Mouse (Mus musculus) hindbrain, embryonic 14.5 days (tissue): ENCODE data around the gene Gin1. TPM values are rescaled to one million over a fixed set of nuclear protein-coding genes. Genes with fewer than 3 reads are reported as not detected.
"Not testable (repeated sequence)": the region's sequence is repeated elsewhere in the genome, so short reads cannot be mapped to it uniquely, and the experiment has no call there.

ENCODE experiments used
- ATAC-seq: fragments of 200-750 bp; cut with Nextera tagmentation; 2 replicates; pipeline ENCODE4 v1.8.0; 2017; ENCODE audit warnings: moderate number of reproducible peaks, mild to moderate bottlenecking, moderate TSS enrichment, moderate library complexity; ENCODE audit not compliant: low FRiP score
- DNase-seq: peaks from one replicate; pipeline ENCODE4 v3.0.0-alpha.2; 2015; ENCODE audit warnings: low spot score
- H3K27ac ChIP-seq: fragments of 300-500 bp; sonication (generic); 2 replicates; pipeline ENCODE4 v1.5.1; 2014; ENCODE audit warnings: mild to moderate bottlenecking, moderate library complexity
- H3K27me3 ChIP-seq: fragments of 300-500 bp; sonication (generic); 2 replicates; pipeline ENCODE4 v1.6.1; 2014; ENCODE audit warnings: mild to moderate bottlenecking, low read length, mixed read lengths; ENCODE audit not compliant: control insufficient read depth, insufficient read depth
- H3K36me3 ChIP-seq: fragments of 300-500 bp; sonication (generic); replicated peaks from 2 replicates; pipeline ENCODE4 v1.6.1; 2014; ENCODE audit not compliant: control insufficient read depth, insufficient read depth
- H3K4me1 ChIP-seq: fragments of 300-500 bp; sonication (generic); replicated peaks from 2 replicates; pipeline ENCODE4 v1.6.1; 2014; ENCODE audit warnings: antibody characterized with exemption, low read length, mixed read lengths; ENCODE audit not compliant: control insufficient read depth, insufficient read depth
- H3K4me2 ChIP-seq: fragments of 300-500 bp; sonication (generic); replicated peaks from 2 replicates; pipeline ENCODE4 v1.6.1; 2014; ENCODE audit warnings: mild to moderate bottlenecking, moderate library complexity
- H3K4me3 ChIP-seq: fragments of 300-500 bp; sonication (generic); replicated peaks from 2 replicates; pipeline ENCODE4 v1.5.1; 2014; ENCODE audit warnings: mild to moderate bottlenecking, low read length
- H3K9ac ChIP-seq: fragments of 300-500 bp; sonication (generic); 2 replicates; pipeline ENCODE4 v1.6.1; 2014
- H3K9me3 ChIP-seq: fragments of 300-500 bp; sonication (generic); 2 replicates; pipeline ENCODE4 v1.6.1; 2016; ENCODE audit warnings: low read length; ENCODE audit not compliant: control insufficient read depth
- WGBS: fragments of 180-500 bp; shearing (Covaris S2); extraction: QIAGEN DNeasy Blood & Tissue Kit; methylation state at CpG from one replicate; pipeline ENCODE4 v1.1.7; 2014; 5-methylcytosine and 5-hydroxymethylcytosine counted together
- polyA plus RNA-seq: library from polyadenylated mRNA; unstranded; fragments of >200 nt; fragmentation: Nextera tagmentation; extraction: Ambion mirVana; gene quantifications from 2 replicates; pipeline ENCODE4 v1.2.1, GENCODE M21; 2014

The Gin1 gene
- polyA plus RNA-seq, 1 experiment from 2014 or later: 12.7 TPM

DNA sequence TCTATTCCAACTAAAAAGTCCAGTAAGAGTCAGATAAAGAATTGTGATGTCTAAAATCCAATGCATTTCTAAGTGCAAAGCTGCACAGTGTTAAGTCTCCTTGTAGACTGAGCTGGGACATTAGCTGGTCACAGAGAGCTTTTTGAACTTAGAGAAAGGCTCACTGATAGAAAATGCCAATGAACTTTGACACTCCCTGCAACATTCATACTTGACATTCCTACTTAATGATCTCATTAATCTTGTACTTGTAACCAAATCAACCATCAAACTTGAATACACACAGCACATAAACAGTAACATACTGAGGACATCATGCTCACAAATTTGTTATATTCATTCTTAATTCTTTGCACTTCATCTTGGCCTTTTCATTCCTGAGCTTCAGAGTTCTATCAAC is 10.1 kb upstream of the Gin1 start:
- H3K4me3 ChIP-seq: no peak overlapping the region
- no peaks in the 10 kb centered on the region for H3K9me3 ChIP-seq
- H3K4me1 ChIP-seq: no peaks in the 10 kb centered on the region
- peaks cover 32% of the 10 kb centered on the region for H3K36me3 ChIP-seq
- no peak overlapping the region for H3K27ac ChIP-seq
- no peaks in the 10 kb centered on the region for H3K27me3 ChIP-seq
- H3K9ac ChIP-seq: no peak overlapping the region
- ATAC-seq (no peak), DNase-seq (no peak)
- no peak overlapping the region for H3K4me2 ChIP-seq

DNA sequence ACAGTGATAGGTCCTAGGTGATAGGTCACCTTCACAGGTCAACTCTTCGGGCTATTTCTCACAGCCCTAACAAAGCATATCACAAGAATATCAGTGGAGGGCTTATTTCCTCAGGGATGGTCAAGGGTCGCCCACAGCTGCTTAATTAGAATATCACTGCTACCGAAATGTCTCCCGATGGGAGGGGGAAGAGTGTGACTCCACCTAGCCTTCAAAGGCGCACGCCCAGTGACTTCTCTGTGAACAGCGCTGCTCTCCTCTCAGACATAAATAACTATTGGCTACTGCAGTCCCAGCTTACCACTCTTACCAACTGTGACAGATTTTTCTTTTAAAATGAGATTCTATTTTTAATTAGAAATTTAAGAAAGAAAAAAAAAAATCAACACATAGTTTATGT is 9.4 kb upstream of the Gin1 start:
- DNase-seq (no peak), ATAC-seq (no peak)
- Histone ChIP-seq H3K4me2 (no peak overlapping the region), H3K4me1 (no peaks in the 10 kb centered on the region), H3K9ac (no peak overlapping the region), H3K27ac (no peak overlapping the region), H3K36me3 (peaks cover 24% of the 10 kb centered on the region), H3K4me3 (no peak overlapping the region), H3K27me3 (no peaks in the 10 kb centered on the region), H3K9me3 (no peaks in the 10 kb centered on the region)
- WGBS: 75% methylated on average over 7 of the region's 7 CpGs

DNA sequence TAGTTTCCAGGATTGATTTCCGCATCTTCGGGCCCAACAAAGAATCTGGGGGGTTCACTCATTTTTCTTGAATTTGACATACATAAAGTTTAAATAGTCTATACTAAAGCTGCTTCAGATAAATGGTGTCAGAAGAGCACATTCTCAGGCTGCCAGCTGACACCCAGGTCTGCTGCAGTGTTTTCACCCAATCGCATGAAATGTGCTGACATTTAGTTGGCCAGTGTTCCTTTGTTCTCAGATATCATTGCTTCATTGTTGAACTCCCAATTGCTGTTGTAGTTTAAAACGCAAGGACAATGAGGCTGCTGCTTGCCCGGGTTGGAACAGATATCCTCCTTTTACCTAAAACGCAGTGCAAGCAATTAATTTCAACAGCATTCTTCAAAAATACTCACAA is 8.5 kb upstream of the Gin1 start:
- H3K36me3 ChIP-seq: peaks cover 19% of the 10 kb centered on the region
- H3K4me2 ChIP-seq: no peak overlapping the region
- no peaks in the 10 kb centered on the region for H3K27me3 ChIP-seq
- no peak overlapping the region for H3K27ac ChIP-seq
- ATAC-seq (no peak), DNase-seq (no peak)
- no peaks in the 10 kb centered on the region for H3K9me3 ChIP-seq
- H3K9ac ChIP-seq: no peak overlapping the region
- no peak overlapping the region for H3K4me3 ChIP-seq
- 68% methylated on average over 6 of the region's 6 CpGs for WGBS
- H3K4me1 ChIP-seq: peaks cover 6% of the 10 kb centered on the region; the same call in 1 of the 2 replicates

DNA sequence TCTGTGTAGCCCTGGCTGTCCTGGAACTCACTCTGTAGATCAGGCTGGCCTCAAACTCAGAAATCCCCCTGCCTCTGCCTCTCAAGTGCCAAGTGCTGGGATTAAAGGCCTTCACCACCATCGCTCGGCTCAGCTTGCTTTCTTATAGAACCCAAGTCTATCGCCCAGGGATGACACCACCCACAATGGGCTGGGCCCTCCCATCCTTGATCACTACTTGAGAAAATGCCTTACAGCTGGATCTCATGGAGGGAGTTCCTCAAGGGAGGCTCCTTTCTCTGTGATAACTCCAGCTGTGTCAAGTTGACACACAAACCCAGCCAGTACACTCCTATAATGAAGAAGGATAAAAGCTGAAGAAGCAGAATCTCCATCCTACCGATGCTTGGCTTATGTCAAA is 4.3 kb upstream of the Gin1 start:
- H3K27ac ChIP-seq, H3K9ac ChIP-seq, H3K9me3 ChIP-seq, H3K4me2 ChIP-seq, H3K27me3 ChIP-seq, H3K4me3 ChIP-seq, ATAC-seq, H3K36me3 ChIP-seq, DNase-seq: not testable (repeated sequence)
- H3K4me1 ChIP-seq: peaks cover 24% of the 10 kb centered on the region
- 77% methylated on average over 4 of the region's 4 CpGs for whole genome bisulfite sequencing

DNA sequence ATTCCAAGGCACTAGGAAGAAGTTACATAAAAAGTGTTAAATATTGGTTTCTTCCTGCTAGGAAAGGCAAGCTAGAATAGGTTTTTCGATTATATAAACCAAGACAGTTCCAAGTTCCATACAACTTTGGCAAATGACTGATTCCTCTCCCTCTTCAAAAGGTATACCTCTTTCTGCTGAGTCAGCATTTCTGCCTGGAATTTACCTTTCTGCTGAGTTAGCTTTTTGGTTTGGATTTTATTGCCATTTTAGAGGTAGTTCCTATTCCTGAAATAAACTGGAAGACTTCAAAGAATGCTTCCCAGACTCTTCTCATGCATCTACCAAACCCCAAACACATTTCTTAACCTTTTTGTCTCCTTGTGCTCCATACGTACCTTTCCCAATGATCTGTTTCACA is 1.9 kb upstream of the Gin1 start:
- Histone ChIP-seq H3K4me3 (peak overlapping the region; percentile 71), H3K4me1 (peaks cover 28% of the 10 kb centered on the region), H3K36me3 (no peaks in the 10 kb centered on the region), H3K27ac (no peak overlapping the region), H3K9ac (peak overlapping the region; percentile 81), H3K9me3 (no peaks in the 10 kb centered on the region), H3K27me3 (no peaks in the 10 kb centered on the region), H3K4me2 (peak overlapping the region; percentile 62)
- DNase-seq (no peak), ATAC-seq (no peak)
- WGBS: 79% methylated on average over 2 of the region's 2 CpGs

DNA sequence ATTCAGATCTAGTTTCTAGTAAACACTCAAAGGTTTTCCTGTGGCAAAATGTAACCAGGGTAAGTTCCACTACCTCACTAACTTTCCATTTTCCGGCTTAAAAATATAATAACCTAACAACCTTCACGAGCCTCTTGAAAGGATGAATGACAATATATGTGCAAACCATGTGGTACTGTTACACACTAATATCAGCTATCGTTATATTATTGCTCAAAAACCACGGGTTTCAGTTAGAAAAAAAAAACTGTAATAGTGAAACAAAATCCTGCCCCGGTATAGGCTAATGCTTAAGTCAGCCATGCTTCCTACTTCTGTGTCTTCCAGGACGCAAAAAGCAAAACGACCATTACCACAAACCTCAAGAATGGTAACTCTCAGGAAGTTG is 1.1 kb upstream of the Gin1 start:
- peak overlapping the region; percentile 88 for H3K27ac ChIP-seq
- no peaks in the 10 kb centered on the region for H3K27me3 ChIP-seq
- H3K4me1 ChIP-seq: peaks cover 28% of the 10 kb centered on the region
- H3K4me3 ChIP-seq: peak overlapping the region; percentile 71
- no peaks in the 10 kb centered on the region for H3K36me3 ChIP-seq
- H3K9ac ChIP-seq: peak overlapping the region; percentile 81
- ATAC-seq (no peak), DNase-seq (no peak)
- H3K9me3 ChIP-seq: no peaks in the 10 kb centered on the region
- WGBS: 12% methylated on average over 7 of the region's 7 CpGs
- peak overlapping the region; percentile 62 for H3K4me2 ChIP-seq

DNA sequence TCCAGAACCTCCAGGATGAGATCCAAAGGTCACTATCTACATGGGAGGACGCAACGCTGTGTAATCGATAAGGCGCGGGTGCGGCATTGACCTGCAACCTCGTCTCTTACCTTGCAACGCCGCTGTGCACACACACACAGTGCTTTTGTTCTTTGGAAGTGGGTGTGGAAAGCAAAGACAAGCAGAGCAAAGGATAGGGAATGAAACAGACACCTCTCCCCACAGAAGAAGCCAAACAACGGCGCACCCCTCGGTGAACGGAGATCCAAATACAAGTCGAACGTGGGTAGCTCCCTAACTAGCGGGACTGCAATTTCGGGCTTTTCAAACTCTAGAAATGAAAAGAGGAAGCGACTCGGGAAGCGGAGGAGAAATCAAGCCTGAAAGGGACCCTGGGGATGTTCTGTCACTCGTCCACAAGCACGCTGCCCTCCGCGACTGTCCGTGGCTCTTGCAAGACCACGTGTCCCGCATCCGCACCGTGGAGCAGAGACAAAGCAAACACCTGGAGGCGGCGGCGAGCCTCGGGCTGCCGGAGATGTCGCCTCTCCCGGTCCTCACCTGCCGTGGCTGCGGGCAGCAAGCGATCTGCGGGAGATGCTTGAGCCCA is 573 bp upstream of the Gin1 start:
- ATAC-seq: peak; percentile 77
- WGBS: under 1% methylated on average over 40 of the region's 40 CpGs

DNA sequence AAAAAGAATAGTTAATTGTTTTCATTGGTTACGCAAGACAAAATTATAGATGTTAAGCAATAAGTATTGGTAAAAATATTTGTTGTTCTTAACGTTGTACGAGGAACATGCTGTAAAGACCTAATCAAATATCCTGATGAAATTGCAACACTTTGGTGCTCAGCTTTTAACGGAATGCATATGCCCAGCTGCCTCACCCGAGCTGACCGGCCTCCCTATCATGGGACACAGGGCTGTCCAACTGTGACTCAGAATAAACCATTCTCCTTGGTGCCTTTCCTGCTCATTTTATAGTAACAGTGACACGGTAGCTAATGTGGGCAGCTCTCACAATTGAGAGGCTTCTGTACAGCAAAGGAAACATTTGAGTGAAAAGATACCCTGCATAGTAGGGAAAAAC is 1.1 kb downstream of the Gin1 start:
- ATAC-seq (no peak), DNase-seq (no peak)
- peaks cover 23% of the 10 kb centered on the region for H3K4me1 ChIP-seq
- no peaks in the 10 kb centered on the region for H3K36me3 ChIP-seq
- H3K27ac ChIP-seq: no peak overlapping the region
- H3K4me3 ChIP-seq: peak overlapping the region; percentile 71
- 66% methylated on average over 7 of the region's 7 CpGs for WGBS
- 0 out of 2 replicates have a peak overlapping the region, but pooled peaks have one; percentile 40 for H3K9ac ChIP-seq
- peak overlapping the region; percentile 67 for H3K4me2 ChIP-seq
- no peaks in the 10 kb centered on the region for H3K27me3 ChIP-seq
- no peaks in the 10 kb centered on the region for H3K9me3 ChIP-seq

More for the DNA sequence above, 573 bp upstream of the Gin1 start:
- Histone ChIP-seq H3K9me3 (no peaks in the 10 kb centered on the region), H3K27ac (peak overlapping the region; percentile 88), H3K4me2 (peak overlapping the region; percentile 62), H3K9ac (peak overlapping the region; percentile 81), H3K27me3 (no peaks in the 10 kb centered on the region), H3K4me3 (peak overlapping the region; percentile 71), H3K4me1 (peaks cover 28% of the 10 kb centered on the region), H3K36me3 (no peaks in the 10 kb centered on the region)
- peak; percentile 28 for DNase-seq

DNA sequence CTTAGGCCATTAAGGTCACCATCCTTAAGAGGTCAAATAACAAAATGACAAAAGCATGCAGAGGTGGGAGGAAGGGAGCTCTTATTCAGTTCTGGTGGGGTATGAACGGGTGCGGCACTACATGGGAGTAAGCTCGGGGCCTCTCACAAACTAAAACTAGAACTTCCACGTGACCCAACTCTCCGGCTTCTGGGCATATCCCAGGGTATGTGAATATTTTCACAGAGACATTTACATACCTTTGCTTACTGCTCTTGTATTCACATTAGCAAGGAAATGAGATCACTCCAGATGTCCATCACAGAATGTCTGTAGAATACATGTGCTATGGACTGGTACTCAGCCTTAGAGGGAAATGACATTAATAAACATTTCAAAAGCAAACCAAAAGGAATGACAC is 1.8 kb downstream of the Gin1 start:
- Histone ChIP-seq H3K36me3 (no peaks in the 10 kb centered on the region), H3K9ac (no peak overlapping the region), H3K4me3 (no peak overlapping the region), H3K9me3 (no peaks in the 10 kb centered on the region), H3K27ac (no peak overlapping the region), H3K4me1 (peaks cover 20% of the 10 kb centered on the region), H3K27me3 (no peaks in the 10 kb centered on the region), H3K4me2 (no peak overlapping the region)
- WGBS: 98% methylated on average over 5 of the region's 5 CpGs
- ATAC-seq (no peak), DNase-seq (no peak)

DNA sequence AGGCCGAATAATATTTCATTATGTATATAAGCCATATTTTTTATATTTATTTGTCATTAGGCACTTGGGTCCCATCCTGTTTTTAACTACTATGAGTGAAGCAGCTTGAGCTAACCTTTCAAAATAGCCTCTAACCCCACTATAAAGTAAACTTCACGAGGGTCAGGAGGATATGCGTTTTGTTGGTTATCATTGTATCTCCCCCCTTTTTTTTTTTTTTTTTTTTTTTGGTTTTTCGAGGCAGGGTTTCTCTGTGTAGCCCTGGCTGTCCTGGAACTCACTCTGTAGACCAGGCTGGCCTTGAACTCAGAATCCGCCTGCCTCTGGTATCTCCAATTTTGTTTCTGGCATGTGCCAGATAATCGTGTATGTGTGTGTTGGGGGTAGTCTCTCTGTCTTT is 3.4 kb downstream of the Gin1 start:
- H3K4me1 ChIP-seq: 0 out of 2 replicates have a peak, but pooled peaks cover 4% of the 10 kb centered on the region
- H3K4me2 ChIP-seq: no peak overlapping the region
- no peaks in the 10 kb centered on the region for H3K9me3 ChIP-seq
- no peak overlapping the region for H3K4me3 ChIP-seq
- no peak overlapping the region for H3K9ac ChIP-seq
- no peak overlapping the region for H3K27ac ChIP-seq
- no peaks in the 10 kb centered on the region for H3K27me3 ChIP-seq
- 88% methylated on average over 6 of the region's 6 CpGs for WGBS
- ATAC-seq (no peak), DNase-seq (no peak)
- H3K36me3 ChIP-seq: 0 out of 2 replicates have a peak, but pooled peaks cover 3% of the 10 kb centered on the region
